Mouse (Mus musculus) lung, postnatal 36 days (tissue): ENCODE results near the gene Skap1.

ENCODE experiments used
- DNase-seq: peaks from one replicate; pipeline ENCODE4 v3.0.0; 2022; ENCODE audit warnings: mixed read lengths

Gene Skap1

DNA sequence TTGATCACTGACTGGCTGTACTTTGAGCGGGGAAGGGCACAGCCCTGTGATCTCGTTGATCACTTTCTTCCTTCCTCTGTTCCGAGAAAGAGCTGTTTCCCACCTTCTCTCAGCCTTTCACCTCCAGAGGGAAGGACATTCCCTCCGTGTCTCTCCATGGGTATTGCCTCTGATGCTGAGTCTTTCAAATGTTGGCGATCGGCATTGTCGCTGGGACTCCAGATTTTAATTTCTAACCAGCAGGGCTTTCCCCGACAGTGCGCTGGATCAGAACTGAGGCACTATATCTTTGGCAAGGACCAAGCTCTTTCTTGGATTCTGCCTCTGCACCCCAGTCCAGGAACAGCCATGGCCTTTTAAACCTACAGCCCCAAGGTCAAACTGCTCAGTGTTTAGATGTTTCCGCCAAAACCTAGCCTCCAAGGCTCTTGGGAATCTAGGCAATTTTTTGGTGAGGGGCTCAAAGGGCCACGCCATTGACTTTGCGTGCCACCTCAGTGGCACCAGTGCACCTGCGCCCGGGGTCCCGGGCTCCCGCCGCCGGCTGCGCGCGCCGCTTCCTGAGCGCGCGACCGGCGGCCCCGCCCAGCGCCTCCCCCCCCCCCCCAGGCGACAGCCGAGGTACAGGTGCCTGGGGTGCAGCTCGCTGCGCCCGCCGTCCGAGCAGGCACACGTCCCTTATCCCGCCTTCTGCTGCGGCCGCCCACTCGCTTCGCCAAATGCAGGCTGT lies at the start of gene Skap1:
Gene Skap1 (plus strand): TSS at position 608 of the 730 bp plus-strand sequence.
- DNase-seq = no peak

DNA sequence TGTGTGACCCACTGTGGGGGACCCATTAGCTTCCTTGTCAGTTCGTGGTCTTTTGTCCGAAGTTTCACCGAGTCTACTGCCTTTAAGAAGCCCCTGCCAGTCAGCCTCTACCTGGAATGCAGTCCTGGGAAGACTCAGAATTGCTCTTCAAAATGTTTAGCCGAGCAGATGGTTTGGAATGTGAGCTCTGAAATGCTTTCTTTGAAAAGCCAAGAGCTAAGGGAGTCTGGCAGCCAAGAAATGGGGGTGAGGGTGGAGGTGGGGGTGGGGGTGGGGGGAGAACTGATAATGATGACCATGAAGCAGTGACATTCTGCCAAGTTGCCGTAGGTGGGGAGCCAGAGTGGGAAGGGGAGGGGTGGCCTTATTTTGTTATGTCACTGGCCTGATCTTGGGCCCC lies 43.3 kb upstream of the Skap1 start:
- no peak for DNase-seq

DNA sequence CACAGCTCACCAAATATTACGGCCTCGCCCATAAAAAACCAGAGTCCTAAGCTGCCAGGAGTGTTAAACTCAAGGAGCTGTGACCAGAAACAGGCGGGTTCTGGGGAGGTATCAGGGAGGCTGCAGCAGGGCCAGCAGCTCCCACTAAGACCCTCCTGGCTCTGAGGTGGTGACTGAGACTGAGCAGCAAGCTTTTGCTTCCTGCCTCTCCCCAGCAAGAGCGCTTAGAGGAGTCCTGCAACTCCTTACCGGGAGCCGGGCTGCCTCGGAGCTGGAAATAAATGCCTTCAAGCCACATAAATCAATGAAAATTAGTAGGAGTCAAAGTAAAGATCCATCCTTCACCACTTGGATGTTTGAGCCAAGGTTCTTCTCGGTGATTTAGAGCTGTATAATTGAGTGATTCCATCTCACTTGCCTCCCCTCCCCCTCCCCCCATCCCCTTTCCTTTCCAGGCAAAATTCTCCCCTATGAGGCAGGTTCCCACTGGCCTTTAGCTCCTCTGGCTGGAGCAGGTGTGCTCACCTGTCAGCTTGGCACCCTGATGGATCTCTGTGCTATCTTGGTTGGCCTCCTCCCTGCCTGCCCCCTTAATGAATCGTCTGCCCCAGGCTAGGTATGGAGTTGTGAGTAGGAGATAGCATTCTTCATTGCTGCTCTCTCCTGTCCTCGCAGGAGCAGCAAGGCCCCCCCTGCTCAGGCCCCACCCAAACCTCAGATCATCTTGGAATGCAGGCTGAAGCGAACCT lies 42.7 kb upstream of the Skap1 start:
- DNase-seq = no peak

DNA sequence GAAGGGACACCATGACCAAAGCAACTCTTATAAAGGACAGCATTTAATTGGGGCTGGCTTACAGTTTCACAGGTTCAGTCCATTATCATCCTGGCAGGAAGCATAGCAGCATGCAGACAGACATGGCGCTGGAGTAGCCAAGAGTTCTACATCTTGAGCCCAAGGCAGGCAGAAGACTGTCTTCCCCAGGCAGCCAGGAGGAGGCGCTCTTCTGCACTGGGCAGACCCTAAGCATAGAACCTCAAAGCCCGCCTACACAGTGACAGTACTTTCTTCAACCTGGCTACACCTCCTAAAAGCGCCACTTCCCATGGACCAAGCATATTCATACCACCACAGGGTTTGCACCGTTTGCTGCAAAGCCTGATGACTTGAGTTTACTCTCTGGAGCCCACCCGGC lies 39.2 kb upstream of the Skap1 start:
- no peak for DNase-seq

GRCm38 (mm10) chr11:96426191-96426590 lies 38.2 kb upstream of the Skap1 start:
- peak; percentile 26 for DNase-seq

DNA sequence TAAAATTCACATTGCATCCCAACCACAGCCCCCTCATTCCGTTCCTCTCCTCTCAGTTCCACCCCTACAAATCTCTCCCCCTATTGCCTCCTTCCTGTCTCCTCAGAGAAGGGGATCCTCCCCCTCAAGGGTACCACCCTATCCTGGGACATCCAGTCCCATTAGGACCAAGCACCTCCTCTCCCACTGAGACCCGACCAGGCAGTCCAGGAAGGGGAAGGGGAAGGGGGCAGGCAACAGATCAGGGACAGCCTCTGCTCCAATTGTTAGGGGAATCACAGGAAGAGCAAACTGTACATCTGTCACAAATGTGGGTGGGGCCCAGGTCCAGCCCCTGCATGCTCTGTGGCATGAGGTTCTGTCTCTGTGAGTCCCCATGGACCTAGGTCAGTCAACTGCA lies 37.6 kb upstream of the Skap1 start:
- peak; percentile 42 for DNase-seq

DNA sequence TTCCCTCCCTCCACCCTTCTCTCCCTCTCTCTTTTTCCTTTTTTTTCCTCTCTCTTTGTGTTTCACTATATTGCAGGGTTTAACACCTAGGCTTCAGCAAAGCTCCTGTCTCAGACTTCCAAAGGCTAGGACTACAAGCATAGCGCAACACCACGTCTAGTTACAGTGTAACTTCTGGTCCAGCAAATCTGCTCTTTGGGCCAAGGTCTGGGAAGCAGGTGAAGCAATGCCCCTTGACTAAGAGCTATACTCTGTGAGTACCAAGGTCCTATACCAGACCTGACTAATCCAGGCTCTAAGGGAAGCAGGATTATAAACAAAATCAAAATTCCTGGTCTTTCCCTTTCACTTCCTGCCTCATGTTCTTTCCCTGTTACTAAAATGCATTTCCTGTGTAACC lies 35.3 kb upstream of the Skap1 start:
- DNase-seq = no peak

GRCm38 (mm10) chr11:96429891-96430290 lies 34.5 kb upstream of the Skap1 start:
- no peak for DNase-seq

DNA sequence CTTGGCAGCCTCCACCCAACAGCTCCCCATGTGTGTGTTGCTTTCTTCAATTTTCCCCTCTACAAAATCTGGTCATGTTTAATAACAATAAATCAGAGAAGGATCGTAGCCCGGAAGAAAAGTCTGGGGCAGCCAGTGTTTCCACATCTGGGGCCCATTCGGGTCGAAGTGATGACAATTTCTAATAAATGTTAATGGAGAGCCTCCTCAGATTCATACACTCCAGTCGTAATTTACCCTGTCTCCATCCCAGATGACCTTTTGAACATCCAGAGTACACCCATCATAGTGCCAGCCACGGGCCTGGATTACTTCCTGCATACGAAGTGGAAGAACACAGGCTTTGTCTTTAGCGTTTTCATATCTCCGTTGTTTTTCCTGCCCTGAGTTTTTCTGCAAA lies 32.5 kb upstream of the Skap1 start:
- DNase-seq = no peak

DNA sequence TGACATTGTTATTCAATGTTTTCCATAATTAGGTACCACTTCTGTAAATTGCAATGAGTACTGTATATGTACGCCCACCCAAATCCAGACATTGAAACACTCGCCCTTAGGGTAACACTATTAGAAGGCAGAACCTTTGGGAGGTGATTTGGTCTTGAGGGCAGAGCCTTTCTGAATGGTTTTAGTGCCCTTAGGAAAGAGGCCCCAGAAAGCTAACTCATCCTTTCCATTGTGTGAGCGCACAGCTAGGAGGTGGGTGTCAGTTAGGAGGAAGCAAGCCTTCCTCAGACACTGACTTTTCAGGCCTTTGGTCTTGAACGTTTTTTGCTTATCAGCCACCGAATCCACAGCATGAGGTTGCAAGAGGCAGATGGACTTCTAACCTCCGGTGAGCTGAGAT lies 29.5 kb upstream of the Skap1 start:
- no peak for DNase-seq

- peak; percentile 52 for DNase-seq
Measured at GRCm38 (mm10) chr11:96436525-96436924, 27.9 kb upstream of the Skap1 start.

DNA sequence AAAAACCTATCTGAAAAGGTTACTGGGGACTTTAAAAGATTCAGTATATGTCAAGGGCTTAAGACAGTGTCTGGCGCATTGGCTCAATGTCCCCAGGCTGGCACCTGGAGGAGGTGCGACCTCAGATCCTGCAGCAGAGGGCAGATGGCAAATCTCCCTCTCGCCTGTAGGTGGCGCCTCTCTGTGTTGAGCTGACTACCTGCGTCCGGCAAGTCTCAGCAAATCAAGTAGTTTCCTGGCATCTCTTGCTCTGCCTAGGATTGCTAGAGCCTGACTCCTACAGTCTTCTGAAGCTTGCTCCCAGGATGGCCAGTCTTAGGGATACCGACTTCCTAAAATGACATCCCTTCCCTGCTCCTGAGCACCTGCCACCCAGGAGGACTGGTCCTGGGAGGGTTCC lies 25.6 kb upstream of the Skap1 start:
- DNase-seq = peak; percentile 75

DNA sequence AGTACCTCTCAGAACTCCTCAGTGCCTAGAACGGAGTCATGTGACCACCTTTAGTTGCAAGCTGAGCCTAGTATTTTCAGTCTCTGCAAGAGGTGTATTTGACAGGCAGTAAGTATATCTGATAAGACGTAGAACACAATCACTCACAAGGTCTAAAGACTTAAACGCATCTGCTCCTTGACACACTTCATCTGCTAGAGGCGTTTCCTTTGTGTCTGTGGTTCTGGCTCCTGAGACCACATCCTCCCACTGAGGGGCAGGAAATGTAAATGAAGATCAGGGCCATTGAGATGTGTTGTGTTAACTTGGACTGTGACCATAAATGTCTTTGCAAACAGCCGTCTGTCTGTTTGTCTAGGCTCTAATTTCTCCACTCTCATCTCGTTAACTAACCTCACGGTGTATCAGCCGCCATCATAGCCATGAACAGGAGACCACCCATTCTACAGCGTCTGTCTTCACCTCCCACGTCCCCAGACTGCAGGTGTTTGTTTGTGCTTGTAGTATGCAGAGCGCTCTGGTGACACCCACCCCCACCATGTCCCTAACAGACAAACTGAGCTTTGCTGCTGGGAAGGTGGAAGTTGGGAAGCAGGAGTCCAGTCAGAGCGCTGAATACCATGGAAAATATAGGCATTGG lies 22.7 kb upstream of the Skap1 start:
- DNase-seq = peak; percentile 11

DNA sequence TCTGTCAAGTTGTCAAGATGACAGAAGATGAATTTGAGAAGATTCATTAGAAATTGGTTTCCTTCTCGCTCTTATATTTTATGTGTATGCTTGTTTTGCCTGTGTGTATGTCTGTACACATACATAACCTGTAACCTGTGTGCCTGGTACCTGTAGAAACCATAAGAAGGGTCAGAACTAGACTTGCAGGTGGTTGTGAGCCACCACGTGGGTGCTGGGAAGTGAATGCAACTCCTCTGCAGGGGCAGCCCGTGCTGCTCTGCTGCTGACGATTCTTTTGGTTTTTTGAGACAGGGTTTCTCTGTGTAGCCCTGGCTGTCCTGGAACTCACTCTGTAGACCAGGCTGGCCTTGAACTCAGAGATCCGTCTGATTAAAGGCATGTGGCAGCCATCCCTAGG lies 21.9 kb upstream of the Skap1 start:
- no peak for DNase-seq

- no peak for DNase-seq
Measured at GRCm38 (mm10) chr11:96447931-96448330, 16.5 kb upstream of the Skap1 start.

DNA sequence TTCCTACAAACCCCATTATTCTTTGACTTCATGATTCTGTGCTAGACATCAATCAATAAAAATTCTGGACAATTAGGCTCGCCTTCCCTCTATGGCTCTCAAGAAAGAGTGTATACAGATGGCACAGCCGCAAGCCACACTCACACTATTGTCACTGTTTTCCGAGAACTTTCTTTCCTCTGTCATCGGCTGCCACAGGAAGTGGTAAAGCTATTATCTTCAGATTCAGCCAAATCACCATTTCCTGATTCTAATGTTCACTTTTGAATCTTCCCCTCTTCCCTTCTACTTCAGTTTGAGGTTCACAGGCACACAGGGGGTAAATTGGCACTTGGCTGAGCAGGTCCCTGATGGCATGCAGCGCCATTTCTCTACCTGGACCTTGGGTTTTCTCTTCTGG lies 9.3 kb upstream of the Skap1 start:
- no peak for DNase-seq

GRCm38 (mm10) chr11:96455699-96456326 lies 8.6 kb upstream of the Skap1 start:
- DNase-seq = no peak

DNA sequence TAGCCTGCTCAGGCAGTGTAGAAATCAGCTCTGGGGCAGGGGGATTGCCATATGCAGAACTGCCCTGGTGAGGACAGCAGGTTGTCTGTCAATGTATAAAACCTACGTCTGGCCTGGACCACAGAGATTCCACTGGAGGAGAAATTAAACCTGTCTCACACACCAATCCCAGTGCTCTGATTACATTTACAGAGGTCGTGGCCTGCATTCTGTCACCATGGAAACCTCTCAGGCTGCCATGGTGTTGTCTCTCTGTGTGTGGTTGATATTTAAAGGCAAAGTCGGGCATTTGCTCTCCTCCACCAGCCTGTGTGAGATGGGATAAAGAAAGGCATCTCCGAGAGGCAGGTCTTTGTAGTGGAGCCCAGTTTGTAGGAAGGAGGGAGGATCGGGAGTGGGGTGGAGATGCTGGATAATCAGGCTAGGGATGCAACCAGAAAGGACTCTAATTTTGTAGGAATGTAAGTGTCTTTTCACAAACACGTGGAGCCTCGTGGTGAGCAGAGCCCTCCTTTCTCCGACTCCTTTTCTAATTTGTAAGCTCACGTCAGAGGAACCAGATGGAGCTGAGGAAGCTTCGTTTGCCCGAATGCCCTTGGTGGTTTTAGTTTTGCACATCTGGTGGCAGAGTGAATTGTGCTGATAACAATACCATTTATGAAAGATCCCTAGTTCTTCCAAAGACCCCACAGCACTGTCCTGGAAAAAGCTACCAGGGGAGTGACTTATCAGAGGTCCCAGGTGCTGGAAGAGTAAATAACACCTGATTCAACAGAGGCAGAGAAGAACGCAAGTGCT lies 7.7 kb upstream of the Skap1 start:
- no peak for DNase-seq

GRCm38 (mm10) chr11:96461766-96462165 lies 2.6 kb upstream of the Skap1 start:
- no peak for DNase-seq

DNA sequence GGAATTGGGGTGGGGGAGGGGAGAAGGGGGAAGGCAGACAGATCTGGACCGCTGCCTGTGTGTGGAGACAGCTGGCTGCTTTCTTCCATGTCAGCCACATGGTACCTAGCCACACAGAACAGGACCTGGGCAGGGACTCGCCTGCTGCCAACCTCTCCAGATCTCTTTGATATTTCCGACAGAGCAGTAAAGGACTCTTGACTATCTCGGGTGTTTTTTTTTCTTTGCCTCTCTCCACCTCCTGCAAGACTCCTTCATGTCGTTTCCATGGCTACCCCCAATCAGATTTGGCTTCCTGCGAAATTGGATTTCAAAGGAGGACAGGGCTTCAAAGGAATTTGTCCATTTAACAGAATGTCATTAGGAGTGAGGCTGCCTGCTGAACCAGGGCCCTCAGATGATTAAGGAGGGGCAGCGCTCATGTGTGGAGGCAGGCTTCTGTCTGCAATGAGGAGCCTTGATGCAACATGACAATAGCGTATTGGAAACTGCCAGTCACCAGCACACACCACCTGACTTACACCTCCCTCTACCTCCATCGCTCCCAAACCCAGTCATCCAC lies 2.1 kb upstream of the Skap1 start:
- peak; percentile 5 for DNase-seq

- DNase-seq = no peak
Measured at GRCm38 (mm10) chr11:96464716-96465060, 295 bp downstream of the Skap1 start.

- DNase-seq = no peak
Measured at GRCm38 (mm10) chr11:96465426-96466056, 1.1 kb downstream of the Skap1 start.
